ENCODE assay signal across 9 mouse cellular contexts in genomic region chr4:118645234-118645633, GRCm38 (mm10). TPM values are rescaled to one million over a fixed set of nuclear protein-coding genes. Genes with fewer than 3 reads are reported as not detected.
DNase-seq lines count a peak whose midpoint lies in the region; ATAC-seq and TF ChIP-seq lines count a peak whose summit lies in the region.
"Had no signal": no experiment of that assay in that cellular context is flagged by ENCODE, and none has a peak within 500 bp of the region (broad histone marks: within the 10 kb centered on the region; RNA-seq: fewer than 3 reads in every experiment).

No protein-coding gene starts in this region.

- H3K9ac ChIP-seq in kidney, embryonic 14.5 days (ENCODE audit: low read depth, low read length): no peak overlapping the region
- H3K9ac ChIP-seq: neural tube, embryonic 13.5 days had no signal

- no peaks in the 10 kb centered on the region for H3K36me3 ChIP-seq in kidney, adult 2 months (ENCODE audit: control insufficient read depth, insufficient read depth, low read length)
- H3K36me3 ChIP-seq in kidney, embryonic 14.5 days (ENCODE audit: control insufficient read depth, insufficient read depth, low read length): no peaks in the 10 kb centered on the region
- H3K36me3 ChIP-seq: neural tube, embryonic 13.5 days had no signal

- ATAC-seq in kidney, embryonic 14.5 days (ENCODE audit: low FRiP score, low TSS enrichment): no peak

- peak; percentile 78 for TF ChIP-seq CTCF in kidney, adult 2 months (conservative IDR thresholded peaks at IDR 0.05; ENCODE audit: insufficient read depth, insufficient read length, low read depth, low read length)

- TF ChIP-seq POLR2A in kidney, adult 2 months (IDR thresholded peaks at IDR 0.05; ENCODE audit: low read depth, low read length): no peak

- H3K27ac ChIP-seq in kidney, adult 2 months (ENCODE audit: insufficient read depth, low read depth, low read length): no peak overlapping the region
- no peak overlapping the region for H3K27ac ChIP-seq in kidney, embryonic 14.5 days (ENCODE audit: low read depth, low read length)
- H3K27ac ChIP-seq: neural tube, embryonic 13.5 days had no signal

- DNase-seq in kidney, adult 2 months: peak; percentile 43
- DNase-seq in MEL-GATA-1-ER (ENCODE audit: extremely low read depth, low read depth): peak; percentile 27
- peak; percentile 36 for DNase-seq in c-Kit-positive CD71-positive TER-119-negative erythroid progenitor cells, embryonic 14.5 days (ENCODE audit: low read depth)
- peak; percentile 16 for DNase-seq in gastrocnemius, postnatal 14 days
- DNase-seq in left cerebral cortex, postnatal 25 days (ENCODE audit: low spot score in 2 of 2): peak; percentile 49 to 54
- DNase-seq in retina, embryonic 14.5 days (ENCODE audit: low spot score): peak; percentile 76

- H3K27me3 ChIP-seq in kidney, adult 2 months (replicated peaks; ENCODE audit: control insufficient read depth, insufficient read depth, low read length): no peaks in the 10 kb centered on the region
- H3K27me3 ChIP-seq in kidney, embryonic 14.5 days (ENCODE audit: control insufficient read depth, insufficient read depth, low read length): no peaks in the 10 kb centered on the region

- 4% methylated on average over 2 of the region's 2 CpGs for WGBS in kidney, adult 2 months
- 12% methylated on average over 2 of the region's 2 CpGs for whole genome bisulfite sequencing in kidney, embryonic 14.5 days

- H3K4me3 ChIP-seq in kidney, adult 2 months (ENCODE audit: insufficient read depth, low read depth, low read length): no peak overlapping the region
- H3K4me3 ChIP-seq in kidney, embryonic 14.5 days (ENCODE audit: low read length): no peak overlapping the region
- H3K4me3 ChIP-seq: neural tube, embryonic 13.5 days had no signal

- H3K4me2 ChIP-seq in kidney, embryonic 14.5 days (replicated peaks; ENCODE audit: low read depth, low read length): no peak overlapping the region
- H3K4me2 ChIP-seq: neural tube, embryonic 13.5 days had no signal

- intact Hi-C loops in gastrocnemius, postnatal 14 days (cut with DNase I; ENCODE audit: low total_unique reads): no loop called here
- intact Hi-C loops in left cerebral cortex, postnatal 25 days (cut with DNase I): loop anchor here (1.0 to 10.0 kb wide), 2 partner anchors 343 to 540 kb away; no protein-coding TSS in a partner anchor

- no peaks in the 10 kb centered on the region for H3K4me1 ChIP-seq in kidney, adult 2 months (ENCODE audit: control insufficient read depth, insufficient read depth, low read length)
- H3K4me1 ChIP-seq in kidney, embryonic 14.5 days (ENCODE audit: control insufficient read depth, insufficient read depth, low read length): no peaks in the 10 kb centered on the region

- H3K9me3 ChIP-seq in kidney, embryonic 14.5 days (ENCODE audit: control insufficient read depth, low read length): no peaks in the 10 kb centered on the region
- H3K9me3 ChIP-seq: neural tube, embryonic 13.5 days had no signal

RNA-seq across cellular contexts. Expression of gene Olfr62, which starts 13.5 kb away (rescaled TPM):
- not detected in 2 replicates for polyA plus RNA-seq in kidney, adult 2 months (2012; rRNA removed)
- polyA plus RNA-seq in kidney, embryonic 14.5 days (2014; fragmentation: Nextera tagmentation; extraction: Ambion mirVana): not detected in 2 replicates
- not detected for total RNA-seq in gastrocnemius, postnatal 14 days (2021)
- not detected for total RNA-seq in left cerebral cortex, postnatal 25 days (2021)
- polyA plus RNA-seq: heart, embryonic 16.5 days; neural tube, embryonic 13.5 days had no signal

RNA-seq across cellular contexts. Expression of gene Ebna1bp2, which starts 24.6 kb away (rescaled TPM):
- 24.0 and 29.4 TPM in 2 replicates for polyA plus RNA-seq in kidney, adult 2 months (2012; rRNA removed)
- polyA plus RNA-seq in kidney, embryonic 14.5 days (2014; fragmentation: Nextera tagmentation; extraction: Ambion mirVana): 199 and 222 TPM in 2 replicates
- total RNA-seq in gastrocnemius, postnatal 14 days (2021): 10 to 100 TPM; 30.1 to 33.5 TPM
- total RNA-seq in left cerebral cortex, postnatal 25 days (2021): 10 to 100 TPM; 55.4 to 58.0 TPM

RNA-seq across cellular contexts. Expression of gene Cfap57, which starts 24.7 kb away (rescaled TPM):
- 0.06 and 0.08 TPM in 2 replicates for polyA plus RNA-seq in kidney, adult 2 months (2012; rRNA removed)
- 0.08 and 0.17 TPM in 2 replicates for polyA plus RNA-seq in kidney, embryonic 14.5 days (2014; fragmentation: Nextera tagmentation; extraction: Ambion mirVana)
- not detected for total RNA-seq in gastrocnemius, postnatal 14 days (2021)
- total RNA-seq in left cerebral cortex, postnatal 25 days (2021): under 1 TPM; 0.76 to 0.99 TPM

RNA-seq across cellular contexts. Expression of gene Olfr1342, which starts 47.3 kb away (rescaled TPM):
- not detected in 2 replicates for polyA plus RNA-seq in kidney, adult 2 months (2012; rRNA removed)
- 0.15 TPM in 1 of 2 replicates, not detected in the other for polyA plus RNA-seq in kidney, embryonic 14.5 days (2014; fragmentation: Nextera tagmentation; extraction: Ambion mirVana)
- total RNA-seq in gastrocnemius, postnatal 14 days (2021): not detected
- total RNA-seq in left cerebral cortex, postnatal 25 days (2021): not detected
- polyA plus RNA-seq: heart, embryonic 16.5 days; neural tube, embryonic 13.5 days had no signal

RNA-seq across cellular contexts. Expression of gene Olfr1341, which starts 58.1 kb away (rescaled TPM):
- not detected in 2 replicates for polyA plus RNA-seq in kidney, adult 2 months (2012; rRNA removed)
- polyA plus RNA-seq in kidney, embryonic 14.5 days (2014; fragmentation: Nextera tagmentation; extraction: Ambion mirVana): not detected in 2 replicates
- total RNA-seq in gastrocnemius, postnatal 14 days (2021): not detected
- total RNA-seq in left cerebral cortex, postnatal 25 days (2021): not detected
- polyA plus RNA-seq: heart, embryonic 16.5 days; neural tube, embryonic 13.5 days had no signal

Comparison
In these comparisons a context has a peak if more than half of its experiments do, and no peak if none do; other contexts are left out.
1. DNase-seq: peak in every context shown above with its lines; median percentile 76 in retina, embryonic 14.5 days; 52 in left cerebral cortex, postnatal 25 days; 43 in kidney, adult 2 months; 36 in c-Kit-positive CD71-positive TER-119-negative erythroid progenitor cells, embryonic 14.5 days; 27 in MEL-GATA-1-ER; 16 in gastrocnemius, postnatal 14 days.